Mouse (Mus musculus) heart, postnatal 0 days (tissue): ENCODE data around the gene Mfsd2b. TPM values are rescaled to one million over a fixed set of nuclear protein-coding genes. Genes with fewer than 3 reads are reported as not detected.

Experiments used
- ATAC-seq: fragments of 200-750 bp; cut with Nextera tagmentation; 2 replicates; pipeline ENCODE4 v1.8.0; 2017; ENCODE audit warnings: low read depth, moderate number of reproducible peaks, moderate library complexity; ENCODE audit not compliant: insufficient read depth
- DNase-seq: peaks from one replicate; pipeline ENCODE4 v3.0.0-alpha.2; 2016; ENCODE audit warnings: low spot score
- H3K27ac ChIP-seq: fragments of 300-500 bp; sonication (generic); 2 replicates; pipeline ENCODE4 v1.5.1; 2014; ENCODE audit warnings: low read depth, mild to moderate bottlenecking
- H3K27me3 ChIP-seq: fragments of 300-500 bp; sonication (generic); 2 replicates; pipeline ENCODE4 v1.6.1; 2014; ENCODE audit warnings: low read length, mixed read lengths; ENCODE audit not compliant: control insufficient read depth, insufficient read depth
- H3K36me3 ChIP-seq: fragments of 300-500 bp; sonication (generic); replicated peaks from 2 replicates; pipeline ENCODE4 v1.6.1; 2014; ENCODE audit warnings: low read length, mixed read lengths; ENCODE audit not compliant: control insufficient read depth, insufficient read depth
- H3K4me1 ChIP-seq: fragments of 300-500 bp; sonication (generic); 2 replicates; pipeline ENCODE4 v1.6.1; 2014; ENCODE audit warnings: antibody characterized with exemption; ENCODE audit not compliant: control insufficient read depth, insufficient read depth
- H3K4me2 ChIP-seq: fragments of 300-500 bp; sonication (generic); 2 replicates; pipeline ENCODE4 v1.6.1; 2014; ENCODE audit warnings: low read depth, mild to moderate bottlenecking, low read length, moderate library complexity
- H3K4me3 ChIP-seq: fragments of 300-500 bp; sonication (generic); 2 replicates; pipeline ENCODE4 v1.5.1; 2014; ENCODE audit warnings: low read depth, low read length
- H3K9ac ChIP-seq: fragments of 300-500 bp; sonication (generic); replicated peaks from 2 replicates; pipeline ENCODE4 v1.6.1; 2014; ENCODE audit warnings: low read depth, low read length, mixed read lengths
- H3K9me3 ChIP-seq: fragments of 300-500 bp; sonication (generic); replicated peaks from 2 replicates; pipeline ENCODE4 v1.6.1; 2016; ENCODE audit warnings: low read length; ENCODE audit not compliant: control insufficient read depth
- CTCF ChIP-seq: IDR thresholded peaks from 2 replicates; pipeline ENCODE4 v1.5.1; 2016; ENCODE audit warnings: antibody characterized with exemption, control low read depth, low read depth
- EP300 ChIP-seq: IDR thresholded peaks from 2 replicates; pipeline ENCODE4 v1.6.1; 2016; ENCODE audit warnings: antibody characterized with exemption, low read depth
- whole genome bisulfite sequencing: fragments of 180-500 bp; shearing (Covaris S2); extraction: QIAGEN DNeasy Blood & Tissue Kit; methylation state at CpG from one replicate; pipeline ENCODE4 v1.1.7; 2014; 5-methylcytosine and 5-hydroxymethylcytosine counted together
- polyA plus RNA-seq: library from polyadenylated mRNA; unstranded; fragments of >200 nt; fragmentation: Nextera tagmentation; extraction: Ambion mirVana; gene quantifications from 2 replicates; pipeline ENCODE4 v1.2.1, GENCODE M21; 2015
- total RNA-seq: library from RNA; depleted of rRNA; stranded (reverse); fragments of >200 nt; gene quantifications from 2 replicates; pipeline ENCODE4 v1.2.3, GENCODE M21; 2014; ENCODE audit warnings: low replicate concordance; rRNA removed

Mfsd2b gene
- total and polyA plus RNA-seq, 2 experiments from 2014 or later: 0.79 TPM; not detected in 1

GRCm38 (mm10) chr12:4836959-4837358 lies 37.2 kb downstream of the Mfsd2b start:
- WGBS: 51% methylated on average over 4 of the region's 4 CpGs
- H3K9me3 ChIP-seq: no peaks in the 10 kb centered on the region
- no peaks in the 10 kb centered on the region for H3K27me3 ChIP-seq
- ATAC-seq (no peak), DNase-seq (no peak)
- no peak for TF ChIP-seq EP300
- TF ChIP-seq CTCF: no peak
- no peak overlapping the region for H3K4me3 ChIP-seq
- no peak overlapping the region for H3K4me2 ChIP-seq
- H3K36me3 ChIP-seq: 0 out of 2 replicates have a peak, but pooled peaks cover 6% of the 10 kb centered on the region
- no peak overlapping the region for H3K27ac ChIP-seq
- H3K4me1 ChIP-seq: no peaks in the 10 kb centered on the region
- H3K9ac ChIP-seq: no peak overlapping the region

GRCm38 (mm10) chr12:4827256-4827655 lies 46.9 kb downstream of the Mfsd2b start:
- no peak overlapping the region for H3K9ac ChIP-seq
- H3K36me3 ChIP-seq: peaks cover 56% of the 10 kb centered on the region
- H3K27ac ChIP-seq: no peak overlapping the region
- no peak for DNase-seq
- ATAC-seq: no peak
- no peaks in the 10 kb centered on the region for H3K27me3 ChIP-seq
- H3K9me3 ChIP-seq: no peaks in the 10 kb centered on the region
- TF ChIP-seq CTCF (no peak), EP300 (no peak)
- H3K4me2 ChIP-seq: no peak overlapping the region
- 77% methylated on average over 3 of the region's 3 CpGs for WGBS
- H3K4me1 ChIP-seq: no peaks in the 10 kb centered on the region
- no peak overlapping the region for H3K4me3 ChIP-seq

- H3K4me2 ChIP-seq: peak within 1 kb of the TSS; percentile 89
- no peaks in the 10 kb centered on the region for H3K9me3 ChIP-seq
- peak within 1 kb of the TSS; percentile 79 for H3K9ac ChIP-seq
- peak within 1 kb of the TSS; percentile 86 for H3K27ac ChIP-seq
- TF ChIP-seq CTCF (no peak), EP300 (peak; percentile 16; the same call in 1 of the 2 replicates)
- under 1% methylated on average over 49 of the region's 49 CpGs for WGBS
- peaks cover 7% of the 10 kb centered on the region; the same call in 1 of the 2 replicates for H3K4me1 ChIP-seq
- ATAC-seq (peak; percentile 99), DNase-seq (peak; percentile 96)
- peak within 1 kb of the TSS; percentile 79 for H3K4me3 ChIP-seq
- peaks cover 21% of the 10 kb centered on the region for H3K36me3 ChIP-seq
- H3K27me3 ChIP-seq: no peaks in the 10 kb centered on the region
Measured at GRCm38 (mm10) chr12:4817361-4818101, 56.6 kb downstream of the Mfsd2b start, which contains the start of gene Sf3b6. Gene Sf3b6 (plus strand): TSS chr12:4817544.

GRCm38 (mm10) chr12:4816680-4817360 lies 57.3 kb downstream of the Mfsd2b start:
- ATAC-seq: peak; percentile 58
- TF ChIP-seq CTCF (no peak), EP300 (no peak)
- Histone ChIP-seq H3K9ac (peak overlapping the region; percentile 79), H3K36me3 (peaks cover 14% of the 10 kb centered on the region), H3K9me3 (no peaks in the 10 kb centered on the region), H3K4me3 (peak overlapping the region; percentile 79), H3K27ac (peak overlapping the region; percentile 86), H3K4me2 (peak overlapping the region; percentile 89), H3K4me1 (peaks cover 7% of the 10 kb centered on the region; the same call in 1 of the 2 replicates), H3K27me3 (no peaks in the 10 kb centered on the region)
- WGBS: 6% methylated on average over 24 of the region's 24 CpGs
- DNase-seq: no peak

GRCm38 (mm10) chr12:4813636-4814035 lies 60.5 kb downstream of the Mfsd2b start:
- H3K9ac ChIP-seq: no peak overlapping the region
- H3K4me2 ChIP-seq: no peak overlapping the region
- no peaks in the 10 kb centered on the region for H3K27me3 ChIP-seq
- no peak for ATAC-seq
- no peak for DNase-seq
- no peak for TF ChIP-seq CTCF
- TF ChIP-seq EP300: no peak
- H3K9me3 ChIP-seq: 0 out of 2 replicates have a peak, but pooled peaks cover 6% of the 10 kb centered on the region
- H3K36me3 ChIP-seq: no peaks in the 10 kb centered on the region
- H3K4me1 ChIP-seq: peaks cover 7% of the 10 kb centered on the region; the same call in 1 of the 2 replicates
- H3K27ac ChIP-seq: no peak overlapping the region
- WGBS: 79% methylated on average over 4 of the region's 4 CpGs
- no peak overlapping the region for H3K4me3 ChIP-seq

Other genes with a start within 250 kb of the Mfsd2b start
- 0.08 and 0.65 TPM in 2 replicates for gene Fam228a, start 135.9 kb downstream of the Mfsd2b start, total RNA-seq
- 0.14 TPM in 1 of 2 replicates, not detected in the other for gene Fam228a, start 135.9 kb downstream of the Mfsd2b start, polyA plus RNA-seq
- gene Pfn4, start 105.3 kb downstream of the Mfsd2b start, total RNA-seq: 2.7 TPM in 1 of 2 replicates, not detected in the other
- 3.4 TPM in 2 replicates for gene Pfn4, start 105.3 kb downstream of the Mfsd2b start, polyA plus RNA-seq
- 0.19 and 3.4 TPM in 2 replicates for gene Fam228b, start 105.1 kb downstream of the Mfsd2b start, total RNA-seq
- gene Fam228b, start 105.1 kb downstream of the Mfsd2b start, polyA plus RNA-seq: 2.3 and 3.3 TPM in 2 replicates
- gene Sf3b6, start 56.8 kb downstream of the Mfsd2b start, total RNA-seq: 53.2 and 74.0 TPM in 2 replicates
- gene Sf3b6, start 56.8 kb downstream of the Mfsd2b start, polyA plus RNA-seq: 144 and 147 TPM in 2 replicates
- 0.34 and 1.5 TPM in 2 replicates for gene Fkbp1b, start 32.8 kb downstream of the Mfsd2b start, total RNA-seq
- gene Fkbp1b, start 32.8 kb downstream of the Mfsd2b start, polyA plus RNA-seq: 5.2 and 6.2 TPM in 2 replicates
- gene Wdcp, start 31.1 kb downstream of the Mfsd2b start, total RNA-seq: 6.2 and 7.8 TPM in 2 replicates
- gene Wdcp, start 31.1 kb downstream of the Mfsd2b start, polyA plus RNA-seq: 12.6 and 14.6 TPM in 2 replicates
- 18.7 and 21.0 TPM in 2 replicates for gene Ubxn2a, start 33.3 kb upstream of the Mfsd2b start, total RNA-seq
- 44.7 and 45.1 TPM in 2 replicates for gene Ubxn2a, start 33.3 kb upstream of the Mfsd2b start, polyA plus RNA-seq
- 11.7 and 18.2 TPM in 2 replicates for gene Atad2b, start 43.0 kb upstream of the Mfsd2b start, total RNA-seq
- gene Atad2b, start 43.0 kb upstream of the Mfsd2b start, polyA plus RNA-seq: 4.9 and 5.4 TPM in 2 replicates